In genomic region chr16:11505492-11506176, GRCm38 (mm10) we compare ENCODE assay signal across 8 mouse cellular contexts.
DNase-seq lines count a peak whose midpoint lies in the region; ATAC-seq and TF ChIP-seq lines count a peak whose summit lies in the region.

No protein-coding gene starts in this region.

- TF ChIP-seq CTCF in heart, adult 2 months (IDR thresholded peaks at IDR 0.05) = no peak

- no peak overlapping the region for H3K27ac ChIP-seq in heart, adult 2 months
- H3K27ac ChIP-seq in heart, embryonic 11.5 days (ENCODE audit: low read depth, low read length) = no peak overlapping the region

- H3K9me3 ChIP-seq in heart, embryonic 11.5 days (replicated peaks; ENCODE audit: control insufficient read depth, low read length) = no peaks in the 10 kb centered on the region

- peaks cover 5% of the 10 kb centered on the region for H3K4me1 ChIP-seq in heart, adult 2 months (ENCODE audit: control insufficient read depth, insufficient read depth, low read length)
- H3K4me1 ChIP-seq in heart, embryonic 11.5 days (ENCODE audit: control insufficient read depth, insufficient read depth, low read length) = peaks cover 13% of the 10 kb centered on the region

- H3K9ac ChIP-seq in heart, adult 2 months (ENCODE audit: low read depth, low read length) = no peak overlapping the region
- no peak overlapping the region for H3K9ac ChIP-seq in heart, embryonic 11.5 days (ENCODE audit: low read depth, low read length)

- H3K79me2 ChIP-seq in heart, adult 2 months (replicated peaks; ENCODE audit: control insufficient read depth, insufficient read depth, low read length) = no peaks in the 10 kb centered on the region

- no peak overlapping the region for H3K4me2 ChIP-seq in heart, embryonic 11.5 days

- no peak for ATAC-seq in heart, embryonic 11.5 days (replicated peaks; ENCODE audit: insufficient number of reproducible peaks, low FRiP score, low TSS enrichment)

- TF ChIP-seq EP300 in heart, adult 2 months (IDR thresholded peaks at IDR 0.05; ENCODE audit: insufficient read depth, low read depth, low read length) = no peak

- peak; percentile 59 to 80 for DNase-seq in heart, adult 2 months
- DNase-seq in adrenal gland, adult 2 months = peak; percentile 86
- peak; percentile 66 for DNase-seq in gastrocnemius, postnatal 10 days
- peak; percentile 83 for DNase-seq in kidney, postnatal 10 days
- peak; percentile 35 for DNase-seq in ovary, postnatal 36 days (ENCODE audit: low spot score)
- DNase-seq in embryo, embryonic 11 days = no peak
- no peak for DNase-seq in natural killer cell, adult 2 months (ENCODE audit: low spot score in 2 of 2)

- H3K4me3 ChIP-seq in heart, adult 2 months = no peak overlapping the region
- H3K4me3 ChIP-seq in heart, embryonic 11.5 days (ENCODE audit: low read depth, low read length) = no peak overlapping the region

- no peaks in the 10 kb centered on the region; the same call in none of the 2 replicates for H3K36me3 ChIP-seq in heart, adult 2 months (ENCODE audit: control insufficient read depth, insufficient read depth, low read length)
- H3K36me3 ChIP-seq in heart, embryonic 11.5 days (ENCODE audit: control insufficient read depth, insufficient read depth, low read length) = no peaks in the 10 kb centered on the region

- WGBS in heart, adult 2 months = 67% methylated on average over 5 of the region's 5 CpGs
- 81% methylated on average over 5 of the region's 5 CpGs for WGBS in heart, embryonic 11.5 days (ENCODE audit: insufficient replicate concordance)

- H3K27me3 ChIP-seq in heart, adult 2 months (ENCODE audit: control insufficient read depth, insufficient read depth, low read length) = no peaks in the 10 kb centered on the region
- no peaks in the 10 kb centered on the region for H3K27me3 ChIP-seq in heart, embryonic 11.5 days (ENCODE audit: control insufficient read depth, insufficient read depth, low read length)

- TF ChIP-seq POLR2A in heart, adult 2 months (IDR thresholded peaks at IDR 0.05; ENCODE audit: insufficient read depth, low read depth, low read length) = no peak

- intact Hi-C loops in heart, adult 2 months (cut with DNase I) = no loop called here

Comparison
In these comparisons a context has a peak if more than half of its experiments do, and no peak if none do; other contexts are left out.
1. DNase-seq: peak in heart, adult 2 months (2 of 2), adrenal gland, adult 2 months (single experiment), gastrocnemius, postnatal 10 days (single experiment), kidney, postnatal 10 days (single experiment) and ovary, postnatal 36 days (single experiment); none in embryo, embryonic 11 days (single experiment) and natural killer cell, adult 2 months (0 of 2).